Mouse (Mus musculus) E14TG2a.4 (cell line): ENCODE data around the gene Npas3.

ENCODE experiments used
- CTCF ChIP-seq: conservative IDR thresholded peaks from 2 replicates; pipeline ENCODE4 v1.5.1; 2014; ENCODE audit warnings: low read length
- NANOG ChIP-seq: IDR thresholded peaks from 2 replicates; pipeline ENCODE4 v1.6.1; 2014; ENCODE audit warnings: borderline replicate concordance, low read length, mixed read lengths
- POU5F1 ChIP-seq: IDR thresholded peaks from 2 replicates; pipeline ENCODE4 v1.6.1; 2014; ENCODE audit warnings: low read length, borderline replicate concordance

GRCm38 (mm10) chr12:53328257-53328736, 79.8 kb downstream of the Npas3 start:
- TF ChIP-seq CTCF = no peak
- TF ChIP-seq POU5F1 = no peak
- no peak for TF ChIP-seq NANOG
